Mouse (Mus musculus) limb, embryonic 14.5 days (tissue): ENCODE data around the gene Rnf111. TPM values are rescaled to one million over a fixed set of nuclear protein-coding genes. Genes with fewer than 3 reads are reported as not detected.

ENCODE experiments used
- ATAC-seq: fragments of 200-750 bp; cut with Nextera tagmentation; 2 replicates; pipeline ENCODE4 v1.8.0; 2017; ENCODE audit warnings: low read depth, moderate number of reproducible peaks, moderate TSS enrichment; ENCODE audit not compliant: low FRiP score
- DNase-seq: peaks from one replicate; pipeline ENCODE4 v3.0.0-alpha.2; 2015; ENCODE audit warnings: low spot score
- H3K27ac ChIP-seq: fragments of 300-500 bp; sonication (generic); replicated peaks from 2 replicates; pipeline ENCODE4 v1.5.1; 2014; ENCODE audit warnings: low read depth, mild to moderate bottlenecking, low read length, moderate library complexity, mixed read lengths
- H3K27me3 ChIP-seq: fragments of 300-500 bp; sonication (generic); 2 replicates; pipeline ENCODE4 v1.6.1; 2014; ENCODE audit warnings: low read length, mixed read lengths; ENCODE audit not compliant: control insufficient read depth, insufficient read depth
- H3K36me3 ChIP-seq: fragments of 300-500 bp; sonication (generic); 2 replicates; pipeline ENCODE4 v1.6.1; 2014; ENCODE audit warnings: mild to moderate bottlenecking, low read length, moderate library complexity, mixed read lengths; ENCODE audit not compliant: control insufficient read depth, insufficient read depth
- H3K4me1 ChIP-seq: fragments of 300-500 bp; sonication (generic); 2 replicates; pipeline ENCODE4 v1.6.1; 2014; ENCODE audit warnings: antibody characterized with exemption, low read length, mixed read lengths; ENCODE audit not compliant: control insufficient read depth, insufficient read depth
- H3K4me2 ChIP-seq: fragments of 300-500 bp; sonication (generic); replicated peaks from 2 replicates; pipeline ENCODE4 v1.6.1; 2014; ENCODE audit warnings: low read depth, mild to moderate bottlenecking, low read length, moderate library complexity; ENCODE audit not compliant: severe bottlenecking
- H3K4me3 ChIP-seq: fragments of 300-500 bp; sonication (generic); replicated peaks from 2 replicates; pipeline ENCODE4 v1.5.1; 2014; ENCODE audit warnings: low read length
- H3K9ac ChIP-seq: fragments of 300-500 bp; sonication (generic); 2 replicates; pipeline ENCODE4 v1.6.1; 2014; ENCODE audit warnings: mild to moderate bottlenecking, low read depth, low read length, moderate library complexity; ENCODE audit not compliant: severe bottlenecking
- H3K9me3 ChIP-seq: fragments of 300-500 bp; sonication (generic); 2 replicates; pipeline ENCODE4 v1.6.1; 2016; ENCODE audit warnings: low read length; ENCODE audit not compliant: control insufficient read depth
- POLR2A ChIP-seq: fragments of 200-500 bp; IDR thresholded peaks from 2 replicates; pipeline ENCODE4 v1.8.0; 2012; ENCODE audit warnings: inconsistent platforms, mild to moderate bottlenecking, moderate library complexity, borderline replicate concordance; ENCODE audit not compliant: insufficient read depth, insufficient read length; ENCODE audit errors: extremely low read depth
- WGBS: fragments of 180-500 bp; shearing (Covaris S2); extraction: QIAGEN DNeasy Blood & Tissue Kit; methylation state at CpG from one replicate; pipeline ENCODE4 v1.1.7; 2014; 5-methylcytosine and 5-hydroxymethylcytosine counted together
- microRNA-seq: library from miRNA; unstranded; fragments of <30 nt; microRNA quantifications from one replicate; pipeline ENCODE4, GENCODE M21; 2016
- polyA plus RNA-seq, 2 experiments: library from polyadenylated mRNA; depleted of rRNA in 1 of 2; stranded (reverse) in 1 of 2; unstranded in 1 of 2; fragments of >200 nt; fragmentation: Nextera tagmentation in 1 of 2; extraction: Ambion mirVana in 1 of 2; gene quantifications; 2 replicates each; pipeline versions ENCODE4 v1.2.1 to v1.2.3; 2012 to 2014

Rnf111 gene
- polyA plus RNA-seq, 2 experiments, result 25.3 to 38.8 TPM

- Histone ChIP-seq H3K4me2 (no peak overlapping the region), H3K9ac (no peak overlapping the region), H3K4me1 (no peaks in the 10 kb centered on the region), H3K4me3 (no peak overlapping the region), H3K27ac (no peak overlapping the region), H3K27me3 (no peaks in the 10 kb centered on the region), H3K9me3 (no peaks in the 10 kb centered on the region), H3K36me3 (peaks cover 40% of the 10 kb centered on the region)
- ATAC-seq, result no peak
- 50% methylated on average over 7 of the region's 7 CpGs for WGBS
- DNase-seq, result no peak
- TF ChIP-seq POLR2A, result no peak
Observed at GRCm38 (mm10) chr9:70379502-70380467, 123.7 kb downstream of the Rnf111 start.

Small RNAs within 50 kb of the gene (microRNA-seq; reads per million reads assigned to microRNA genes)
- 5.3 reads per million, percentile 14 among the genes with 10 or more reads in this experiment for gene Mir5626

Other genes starting within 250 kb of the Rnf111 start
- gene Ccnb2, start 82.2 kb downstream of the Rnf111 start, polyA plus RNA-seq (2012; rRNA removed), result 91.5 and 97.1 TPM in 2 replicates
- gene Ccnb2, start 82.2 kb downstream of the Rnf111 start, polyA plus RNA-seq (2014; fragmentation: Nextera tagmentation; extraction: Ambion mirVana), result 144 and 149 TPM in 2 replicates
- 33.9 and 52.8 TPM in 2 replicates for gene Sltm, start 39.0 kb upstream of the Rnf111 start, polyA plus RNA-seq (2012; rRNA removed)
- gene Sltm, start 39.0 kb upstream of the Rnf111 start, polyA plus RNA-seq (2014; fragmentation: Nextera tagmentation; extraction: Ambion mirVana), result 49.8 and 52.3 TPM in 2 replicates
- gene Gm10642, start 152.5 kb upstream of the Rnf111 start, polyA plus RNA-seq (2012; rRNA removed), result 0.30 and 0.33 TPM in 2 replicates
- gene Gm10642, start 152.5 kb upstream of the Rnf111 start, polyA plus RNA-seq (2014; fragmentation: Nextera tagmentation; extraction: Ambion mirVana), result 0.29 and 0.65 TPM in 2 replicates
- 6.1 and 6.3 TPM in 2 replicates for gene Mindy2, start 153.4 kb upstream of the Rnf111 start, polyA plus RNA-seq (2012; rRNA removed)
- 13.0 and 13.1 TPM in 2 replicates for gene Mindy2, start 153.4 kb upstream of the Rnf111 start, polyA plus RNA-seq (2014; fragmentation: Nextera tagmentation; extraction: Ambion mirVana)
- gene Adam10, start 175.3 kb upstream of the Rnf111 start, polyA plus RNA-seq (2012; rRNA removed), result 37.3 and 41.3 TPM in 2 replicates
- gene Adam10, start 175.3 kb upstream of the Rnf111 start, polyA plus RNA-seq (2014; fragmentation: Nextera tagmentation; extraction: Ambion mirVana), result 58.2 and 61.9 TPM in 2 replicates